Mouse (Mus musculus) retina, adult 2 months (tissue): ENCODE measurements around the gene Chil1.

Experiments used
- DNase-seq: peaks from one replicate; pipeline ENCODE4 v3.0.0-alpha.2; 2012; ENCODE audit warnings: low read depth, low spot score

Gene Chil1

DNA sequence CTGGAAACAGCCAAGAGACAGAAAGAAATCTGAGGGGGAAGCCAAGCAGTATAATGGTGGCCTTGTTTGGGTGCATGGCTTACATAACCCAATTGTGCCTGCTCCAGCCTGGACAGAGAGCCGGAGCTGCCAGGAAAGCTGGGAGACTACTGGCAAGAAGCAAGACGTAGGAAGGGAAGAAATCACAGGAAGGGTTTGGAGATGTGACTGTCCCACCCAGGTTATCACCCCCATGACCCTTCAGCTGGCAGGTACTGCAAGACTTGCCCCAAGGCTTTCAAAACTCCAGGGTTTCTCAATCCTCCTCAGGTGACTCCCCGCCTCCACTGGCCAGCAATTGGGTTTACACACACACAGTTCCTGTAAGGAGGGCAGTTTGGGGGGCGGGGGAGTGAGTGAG is at the start of gene Chil1:
TSS of gene Chil1 (plus strand) at position 152 of the 400 bp plus-strand sequence.
- no peak for DNase-seq

DNA sequence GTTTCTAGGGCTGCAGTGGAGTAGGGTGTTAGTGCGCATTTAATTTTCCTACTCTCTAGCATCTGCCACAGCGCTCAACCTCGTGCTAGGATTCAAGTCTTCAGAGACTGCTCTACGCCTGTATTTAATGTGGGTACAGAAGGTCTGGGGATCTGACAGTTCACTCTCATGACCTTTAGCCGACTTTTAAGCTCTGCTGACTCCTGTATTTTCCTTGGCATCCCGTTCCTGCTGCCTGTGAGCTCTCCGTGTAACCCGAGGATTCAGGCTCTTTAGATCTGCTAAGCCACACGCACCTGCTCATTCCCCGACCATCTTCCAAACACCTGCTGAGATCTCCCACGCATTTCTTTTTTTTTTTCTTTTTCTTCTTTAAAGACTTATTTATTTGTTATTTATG is 48.7 kb upstream of the Chil1 start:
- DNase-seq: no peak

DNA sequence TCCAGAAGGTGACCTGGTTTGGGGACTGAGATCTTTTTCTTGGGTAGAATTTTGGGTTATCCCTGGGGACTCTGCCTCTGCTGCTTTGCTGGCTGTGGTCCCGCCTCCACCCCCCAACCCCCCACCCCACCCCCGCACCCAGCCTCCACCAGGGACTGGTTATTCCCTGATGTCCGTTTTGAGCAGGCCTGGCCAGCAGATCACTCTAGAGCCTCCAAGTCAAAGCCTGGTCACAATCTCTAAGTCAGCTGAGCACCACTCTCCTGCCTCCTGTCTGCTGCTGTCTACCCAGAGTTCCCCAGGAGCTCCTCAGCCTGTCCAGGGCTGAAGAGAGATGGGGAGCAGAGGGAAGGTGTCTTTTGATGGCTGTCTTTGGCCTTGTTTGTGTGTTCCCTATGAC is 45.6 kb upstream of the Chil1 start:
- no peak for DNase-seq

DNA sequence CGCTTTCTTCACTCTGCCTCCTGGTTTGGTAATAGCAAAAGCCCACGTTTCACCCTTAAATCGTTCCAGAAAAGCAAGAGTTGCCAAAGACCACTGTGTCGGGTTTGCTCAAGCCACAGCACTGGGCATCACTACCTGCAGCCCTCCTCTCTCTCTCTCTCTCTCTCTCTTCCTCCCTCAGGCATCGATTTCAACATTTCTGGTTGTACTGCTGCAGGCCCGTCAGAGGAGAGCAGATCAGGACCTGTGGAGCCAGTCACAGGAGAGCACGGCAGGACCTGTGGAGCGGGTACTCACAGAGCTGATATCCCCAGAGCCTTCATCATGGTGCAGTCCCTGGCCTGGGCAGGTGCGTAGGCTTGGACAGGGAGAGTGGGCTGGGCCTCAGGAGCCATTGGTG is 43.6 kb upstream of the Chil1 start:
- DNase-seq: no peak

DNA sequence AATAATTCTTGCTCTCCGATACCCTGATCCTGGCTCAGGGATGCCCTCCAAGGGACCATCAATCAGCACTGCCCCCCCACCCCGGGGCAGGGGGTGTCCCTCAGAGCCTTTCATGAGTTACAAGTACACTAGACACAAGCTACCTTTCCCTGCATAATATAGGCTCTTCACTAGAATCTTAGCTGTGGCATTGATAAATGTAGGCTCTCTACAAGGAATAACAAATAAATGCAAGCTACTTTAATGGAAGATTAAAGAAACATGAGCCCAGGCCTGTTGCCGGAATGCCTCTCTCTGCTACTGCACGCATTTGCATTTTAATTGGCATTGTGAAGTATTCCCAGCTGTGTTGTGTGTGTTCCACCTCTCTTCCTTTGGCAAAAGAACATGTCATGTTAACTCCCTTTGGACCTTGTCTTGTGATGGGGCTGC is 39.6 kb upstream of the Chil1 start:
- no peak for DNase-seq

DNA sequence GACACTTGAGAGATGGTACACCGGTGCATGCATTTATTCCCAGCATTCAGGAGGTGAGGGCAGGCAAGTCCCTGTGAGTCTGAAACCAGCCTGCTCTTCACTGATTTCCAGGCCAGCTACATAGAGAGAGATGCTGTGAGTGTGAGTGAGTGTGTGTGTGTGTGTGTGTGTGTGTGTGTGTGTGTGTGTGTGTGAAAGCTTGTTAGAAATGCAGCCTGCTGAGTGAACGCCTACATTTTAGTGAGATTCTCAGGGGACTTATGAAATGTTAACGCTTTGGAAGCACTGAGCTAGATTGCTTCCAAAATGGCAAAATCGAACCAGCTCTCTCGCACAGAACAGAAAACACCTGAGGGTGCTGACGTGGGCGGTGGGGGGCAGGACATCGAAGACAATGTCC is 35.9 kb upstream of the Chil1 start:
- DNase-seq: no peak

DNA sequence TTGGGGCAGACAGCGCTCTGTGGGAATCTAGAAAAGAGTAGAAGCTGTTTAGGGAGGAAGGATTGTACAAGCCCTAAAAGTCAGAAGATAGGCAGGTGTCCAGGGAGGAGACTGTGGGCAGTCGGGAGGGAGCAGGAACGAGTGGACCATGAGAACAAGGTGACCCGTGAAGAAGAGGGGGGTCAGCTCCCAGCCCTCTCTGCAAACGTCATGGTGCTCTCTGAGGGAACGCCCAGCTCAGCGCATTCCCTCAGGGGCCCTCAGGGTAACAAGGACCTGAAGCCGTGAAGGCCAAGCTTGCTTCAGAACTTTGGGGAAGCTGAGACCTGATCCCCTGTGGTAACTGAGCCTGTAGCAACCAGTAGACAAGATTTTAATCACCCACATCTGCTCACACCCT is 31.9 kb upstream of the Chil1 start:
- DNase-seq: no peak

DNA sequence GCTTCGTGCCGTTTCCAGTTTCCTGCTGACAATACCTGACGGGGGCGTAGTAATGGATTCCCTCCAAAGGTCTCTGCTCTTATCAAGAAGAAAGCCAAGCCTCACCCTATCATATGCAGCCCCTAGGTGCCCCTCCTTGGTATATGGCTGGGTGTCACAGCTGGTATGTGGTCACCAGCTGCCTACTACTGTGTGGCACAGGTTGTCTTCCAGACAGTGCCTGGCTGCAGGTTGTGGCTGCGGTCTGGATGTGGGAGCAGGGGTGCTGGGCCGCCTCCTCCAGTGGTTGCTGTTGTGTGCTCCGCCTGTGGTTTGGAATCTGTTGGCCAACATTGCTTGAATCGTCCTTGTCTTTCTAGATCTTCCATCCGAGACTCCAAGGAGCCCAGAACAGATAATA is 31.2 kb upstream of the Chil1 start:
- no peak for DNase-seq

DNA sequence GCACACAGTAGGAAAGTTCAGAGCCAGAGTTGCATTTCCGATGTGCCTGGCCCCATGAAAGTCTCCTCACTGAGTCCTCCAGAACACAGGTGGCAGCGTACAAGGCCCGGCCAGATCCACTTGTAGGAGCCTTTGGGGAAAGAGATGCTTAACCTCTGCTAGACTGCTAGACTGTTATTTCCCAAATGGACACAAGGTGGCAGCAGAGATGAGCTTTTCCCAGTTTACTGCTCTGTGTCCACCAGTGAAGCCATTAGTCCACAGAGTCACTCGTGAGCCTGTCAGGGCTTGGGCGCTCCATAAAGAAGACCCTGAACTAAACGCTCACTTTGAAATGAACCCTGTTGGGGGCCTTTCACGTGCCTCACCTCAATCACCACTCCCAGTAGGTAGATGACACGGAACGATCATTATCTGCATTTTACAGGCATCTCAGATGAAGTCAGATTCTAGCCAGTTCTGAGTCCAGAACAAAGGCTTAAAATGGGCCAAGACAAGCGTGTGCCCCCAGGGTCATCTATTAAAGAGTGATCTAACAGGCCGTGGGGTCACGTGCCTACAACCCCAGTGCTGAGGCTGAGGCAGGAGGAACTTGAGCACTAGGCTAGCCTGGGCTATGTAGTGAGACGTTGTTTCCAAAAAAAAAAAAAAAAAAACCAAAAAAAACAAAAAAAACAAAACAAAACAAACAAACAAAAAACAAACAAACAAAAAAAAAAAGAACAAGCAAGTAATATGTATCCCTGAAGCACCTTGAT is 30.1 kb upstream of the Chil1 start:
- peak; percentile 83 for DNase-seq

DNA sequence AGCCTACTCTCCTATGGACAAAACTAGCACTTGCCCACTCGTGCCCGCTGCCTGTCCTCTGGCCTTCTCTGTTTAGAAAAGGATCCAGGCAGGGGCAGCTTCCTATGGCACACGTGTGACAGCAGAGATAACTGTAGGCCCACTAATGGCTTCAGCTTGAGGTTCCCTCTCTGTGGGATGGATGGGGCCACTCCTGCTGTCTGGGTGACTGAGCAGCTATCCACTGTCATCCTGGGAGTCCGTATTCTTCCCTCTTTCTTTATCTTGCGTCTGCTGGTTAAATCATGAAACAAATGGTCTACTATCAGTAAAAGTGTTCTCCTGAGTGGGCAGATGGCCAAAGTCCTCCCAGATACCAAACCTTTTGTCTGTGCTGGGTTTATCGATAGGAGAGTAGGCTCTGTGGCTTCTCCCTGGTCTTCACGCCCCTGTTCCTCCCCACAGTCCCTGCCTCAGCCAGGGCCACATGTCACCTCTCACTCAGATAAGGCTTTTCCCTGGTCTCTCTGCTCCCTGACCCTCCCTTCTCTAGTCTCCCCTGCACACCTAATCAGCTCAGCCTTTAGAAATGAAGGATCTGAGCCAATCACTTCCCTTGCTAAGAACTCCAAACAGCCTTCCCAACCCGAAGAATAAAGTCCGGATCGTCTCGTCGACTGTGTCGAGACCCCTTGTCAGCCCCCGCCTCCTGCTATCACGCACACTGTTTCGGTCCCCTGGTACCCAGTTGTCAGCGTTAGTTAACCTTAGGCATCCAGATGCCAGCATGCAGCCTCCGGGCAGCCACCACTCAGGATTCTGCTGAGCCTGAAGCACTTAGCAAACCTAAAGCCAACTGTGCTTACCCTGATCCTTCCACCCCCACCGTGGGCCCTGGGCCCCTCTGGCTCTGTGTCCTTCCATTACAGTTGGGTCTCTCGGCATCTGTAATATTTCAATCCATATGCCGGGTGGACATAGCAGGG is 29.1 kb upstream of the Chil1 start:
- DNase-seq: no peak

DNA sequence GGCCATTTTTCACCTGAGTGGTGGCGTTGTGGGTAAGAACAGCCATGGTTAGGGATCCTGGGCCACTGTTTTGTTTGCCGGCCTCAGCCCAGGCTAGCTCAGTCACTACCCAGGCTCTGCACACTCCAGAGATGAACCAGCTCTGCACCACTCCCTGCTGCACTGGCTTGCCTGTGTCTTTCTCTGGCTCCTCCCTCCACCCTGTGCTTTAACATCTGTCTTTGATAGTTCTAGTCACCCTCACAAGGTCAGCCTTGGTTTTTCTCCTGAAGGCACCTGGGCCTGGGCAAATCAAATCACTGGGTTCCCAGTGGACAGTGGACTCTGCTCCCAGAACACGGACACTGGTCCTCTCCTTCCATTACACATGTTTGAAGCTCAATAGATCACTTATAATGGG is 27.9 kb upstream of the Chil1 start:
- DNase-seq: no peak

DNA sequence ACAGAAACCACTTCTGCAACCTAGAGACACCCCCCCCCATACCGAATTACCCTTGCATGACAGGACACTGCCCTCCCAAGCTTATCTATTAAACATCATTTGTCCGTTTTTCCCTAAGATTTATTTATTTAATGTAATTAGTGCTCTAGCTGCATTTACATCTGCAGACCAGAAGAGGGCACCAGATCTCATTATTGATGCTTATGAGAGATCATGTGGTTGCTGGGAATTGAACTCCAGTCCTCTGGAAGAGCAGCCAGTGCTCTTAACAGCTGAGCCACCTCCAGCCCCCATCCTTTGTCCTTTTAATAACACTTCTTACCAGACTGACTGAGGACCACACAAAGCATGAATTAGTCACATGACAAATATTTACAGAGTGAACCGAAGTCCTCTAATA is 27.3 kb upstream of the Chil1 start:
- no peak for DNase-seq

DNA sequence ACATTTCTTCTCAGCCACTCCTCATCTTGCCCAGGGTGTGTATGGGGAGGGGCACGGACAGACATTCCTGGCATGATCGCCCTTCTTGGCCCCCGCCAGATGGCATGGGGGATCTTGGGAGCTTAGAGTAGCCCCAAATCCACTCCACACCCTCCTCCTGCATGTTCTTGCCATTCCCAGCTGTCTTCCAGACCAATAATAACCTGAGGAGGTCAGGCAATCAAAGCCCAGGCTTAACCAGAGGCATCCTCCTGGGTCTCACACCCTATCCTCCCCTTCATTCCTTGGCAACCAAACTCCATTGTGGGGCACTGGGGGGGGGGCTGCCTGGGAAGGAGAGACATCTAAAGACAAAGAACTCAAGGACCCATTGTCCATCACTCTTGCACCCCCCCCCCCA is 21.6 kb upstream of the Chil1 start:
- no peak for DNase-seq

DNA sequence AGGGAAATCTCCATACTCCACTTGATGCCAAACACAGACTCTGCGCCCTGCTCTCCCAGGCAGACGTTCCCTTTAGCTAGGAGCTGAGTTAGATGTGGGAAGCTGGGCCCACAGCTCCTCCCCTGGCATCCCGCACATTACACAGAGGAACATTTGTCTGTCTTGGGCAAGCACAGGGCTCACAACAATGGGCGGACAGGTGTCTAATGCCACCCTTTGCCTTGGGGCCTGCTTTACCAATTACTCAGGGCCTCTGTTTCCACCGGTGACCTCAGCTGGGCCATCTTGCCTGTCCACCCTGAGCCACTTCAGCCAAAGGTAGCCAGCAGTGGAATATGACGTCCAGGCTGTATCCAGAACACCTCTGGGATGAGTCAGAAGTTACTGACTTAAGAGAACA is 20.6 kb upstream of the Chil1 start:
- no peak for DNase-seq

DNA sequence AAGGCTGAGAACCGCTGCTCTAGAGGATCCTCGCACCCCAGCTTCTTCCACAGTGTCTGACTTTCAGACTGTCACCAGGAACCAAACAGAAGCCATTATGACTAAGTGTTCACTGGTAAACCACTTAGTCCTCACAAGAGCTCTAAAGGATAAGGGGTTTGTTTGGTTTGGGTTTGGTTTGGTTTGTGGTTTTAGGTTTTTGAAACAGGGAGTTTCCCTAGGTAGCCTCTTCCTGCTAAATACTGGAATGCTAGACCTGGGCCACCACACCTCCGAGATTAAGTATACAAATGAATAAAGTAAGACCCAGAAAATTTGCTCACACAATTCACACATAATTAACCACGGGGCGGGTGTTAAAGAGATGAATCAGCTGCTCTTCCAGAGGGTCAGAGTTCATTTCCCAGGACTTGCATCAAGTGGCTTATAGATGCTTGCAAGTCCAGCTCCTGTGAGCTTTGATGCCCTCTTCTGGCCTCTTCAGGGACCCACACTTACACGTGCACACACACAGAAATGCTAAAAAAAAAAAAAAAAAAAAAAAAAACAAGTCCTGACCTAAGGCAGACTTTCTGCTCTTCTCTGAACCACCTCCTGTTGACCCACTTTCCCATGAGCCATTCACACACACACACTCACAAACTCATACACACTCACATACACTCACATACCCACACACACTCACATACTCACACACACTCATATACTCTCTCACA is 19.3 kb upstream of the Chil1 start:
- no peak for DNase-seq

DNA sequence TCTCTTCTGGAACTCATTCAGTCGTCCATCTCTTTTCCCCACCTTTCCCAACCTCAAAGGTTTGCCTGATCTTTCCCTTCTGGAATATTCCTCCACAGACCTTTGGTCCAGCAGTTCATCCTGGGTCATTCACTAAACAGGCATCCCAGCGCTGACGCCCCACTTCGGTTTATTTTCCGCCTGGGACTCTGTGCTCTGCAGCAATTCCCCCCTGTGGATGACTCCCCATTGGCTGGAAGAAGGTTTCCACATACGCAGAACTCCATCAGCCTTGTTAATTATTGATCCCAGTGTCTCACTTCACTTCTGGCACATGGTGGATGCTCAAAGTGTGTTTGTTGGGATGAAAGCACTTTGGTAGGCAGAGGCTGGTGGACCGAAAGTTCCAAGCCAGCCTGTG is 18.5 kb upstream of the Chil1 start:
- DNase-seq: no peak

DNA sequence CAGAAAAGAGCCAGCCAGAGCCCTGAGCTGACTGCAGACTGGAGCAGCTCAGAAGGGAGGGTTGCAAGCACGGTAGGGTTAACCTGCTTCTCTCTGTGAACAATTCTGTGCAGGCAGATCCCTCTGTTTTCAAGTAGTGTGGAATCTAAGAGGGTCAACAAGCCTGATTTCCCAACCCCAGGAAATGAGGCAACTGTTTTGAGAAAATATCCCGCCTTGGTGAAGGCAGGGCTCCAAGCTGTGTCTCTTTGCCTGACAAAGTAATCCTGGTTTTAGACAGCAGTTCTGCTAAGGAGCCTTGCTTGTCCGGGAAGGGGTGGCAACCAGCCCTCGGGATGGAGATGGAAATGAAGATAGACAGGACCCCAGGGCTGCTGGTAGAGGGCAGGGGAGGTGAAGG is 17.5 kb upstream of the Chil1 start:
- no peak for DNase-seq

DNA sequence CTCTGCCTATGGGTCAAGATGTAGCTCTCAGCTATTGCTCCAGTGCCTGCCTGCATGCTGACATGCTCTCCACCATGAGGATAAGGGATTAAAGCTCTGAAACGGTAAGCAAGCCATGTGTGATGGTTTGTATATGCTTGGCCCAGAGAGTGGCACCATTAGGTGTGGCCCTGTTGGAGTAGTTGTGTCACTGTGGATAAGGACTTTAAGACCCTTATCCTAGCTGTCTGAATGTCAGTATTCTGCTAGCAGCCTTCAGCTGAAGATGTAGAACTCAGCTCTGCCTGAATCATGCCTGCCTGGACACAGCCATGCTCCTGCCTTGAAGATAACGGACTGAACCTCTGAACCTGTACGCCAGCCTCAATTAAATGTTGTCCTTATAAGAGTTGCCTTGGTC is 15.4 kb upstream of the Chil1 start:
- no peak for DNase-seq

DNA sequence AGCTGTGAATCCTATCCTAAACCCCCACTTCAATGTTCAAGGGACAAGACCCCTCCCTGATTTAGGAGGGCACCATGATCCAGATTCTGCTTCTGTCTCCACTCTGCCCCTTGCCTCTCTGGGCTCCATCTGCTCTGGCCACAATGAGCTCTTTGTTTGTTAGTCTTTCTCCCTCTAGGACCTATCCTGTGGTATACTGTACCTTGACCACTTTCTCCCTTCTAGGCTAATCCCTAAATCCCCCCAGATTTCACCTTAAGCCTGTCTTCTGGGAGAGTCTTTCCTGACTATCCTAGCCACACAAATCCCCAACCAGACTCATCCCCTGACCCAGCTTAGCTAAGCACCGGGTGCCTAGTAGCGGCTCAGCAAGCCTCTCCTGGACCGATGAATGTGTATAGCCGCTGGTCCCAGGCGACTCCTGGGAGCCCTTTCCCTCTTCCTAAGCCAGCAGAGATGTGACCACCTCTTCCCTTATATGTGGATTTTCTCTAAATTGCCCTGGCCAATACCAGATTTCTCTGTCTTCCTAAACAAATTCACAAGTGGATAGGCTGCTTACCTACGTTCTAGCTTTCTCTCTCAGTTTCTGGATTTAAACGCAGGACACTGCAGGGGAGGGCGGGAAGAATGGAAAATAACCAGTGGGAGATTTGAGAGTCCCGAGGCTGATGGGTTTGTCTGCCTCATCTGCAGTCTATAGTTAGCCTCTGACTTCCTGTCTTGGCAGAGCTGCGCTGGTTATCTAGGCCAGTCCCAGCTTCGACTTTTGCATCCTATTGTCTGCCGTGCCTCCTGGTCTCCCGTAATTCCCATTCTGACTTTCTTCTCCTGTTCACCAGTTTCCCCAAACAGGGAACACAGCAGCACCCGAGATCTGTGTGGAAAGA is 14.3 kb upstream of the Chil1 start:
- no peak for DNase-seq

DNA sequence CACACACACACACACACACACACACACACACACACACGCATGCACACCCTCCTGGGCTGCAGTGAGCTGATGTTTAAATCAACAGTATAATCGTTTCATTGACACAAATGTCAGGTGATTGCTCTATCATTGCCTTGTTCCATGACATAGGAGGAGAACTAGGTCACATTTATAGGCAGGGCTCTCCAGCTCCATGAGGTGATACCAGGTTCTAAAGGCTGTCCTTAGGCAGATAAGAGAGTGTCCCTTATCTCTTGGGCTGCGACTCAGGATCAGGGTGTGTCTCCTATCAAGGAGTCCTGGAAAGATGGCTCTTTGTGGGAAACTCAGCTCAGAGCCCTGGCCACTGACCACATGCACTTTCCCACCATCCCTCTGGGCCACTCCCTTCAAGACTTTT is 13.4 kb upstream of the Chil1 start:
- DNase-seq: no peak

DNA sequence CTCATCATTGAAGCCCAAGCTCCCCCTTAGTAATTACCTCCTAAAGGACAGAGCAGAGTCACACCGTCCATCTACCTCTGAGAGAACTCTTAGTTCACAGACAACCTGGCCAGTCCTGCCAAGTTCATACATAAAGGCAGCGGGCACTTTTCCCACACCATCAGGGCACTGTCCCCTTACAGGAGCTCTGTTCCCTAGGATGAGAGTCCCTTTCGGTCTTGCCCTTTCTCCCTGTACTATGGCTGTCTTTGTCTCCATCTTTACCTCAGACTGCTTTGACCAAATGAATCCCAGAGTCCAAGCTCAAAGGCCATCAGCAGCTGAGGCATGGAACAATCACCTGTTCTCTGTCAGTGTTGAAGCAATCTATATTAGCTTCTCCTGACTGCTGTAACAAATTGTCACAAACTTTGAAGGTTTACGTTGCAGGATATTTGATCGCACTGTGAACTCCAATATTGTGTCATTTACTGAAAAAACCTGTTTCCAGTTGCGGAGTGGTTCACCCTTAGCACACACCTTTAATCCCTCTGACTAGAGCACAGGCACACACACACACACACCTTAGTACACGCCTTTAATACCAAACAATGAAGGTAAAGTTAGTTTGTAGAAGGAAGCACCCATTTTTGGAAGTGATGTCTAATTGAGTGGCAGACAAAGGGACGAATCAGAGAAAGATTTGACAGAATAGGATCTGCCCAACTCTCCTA is 12.8 kb upstream of the Chil1 start:
- DNase-seq: no peak
